Mouse (Mus musculus) intestine, embryonic 15.5 days (tissue): ENCODE measurements at regions not wholly inside any gene's neighbourhood (a gene's known extent, or its start where the extent isn't known, plus 50 kb on each side); places are given as distances from the start of the nearest gene placed in this dataset.

Experiments
- ATAC-seq: fragments of 200-750 bp; cut with Nextera tagmentation; 2 replicates; pipeline ENCODE4 v1.8.0; 2017; ENCODE audit warnings: moderate TSS enrichment, moderate library complexity
- H3K27ac ChIP-seq: fragments of 300-500 bp; sonication (generic); 2 replicates; pipeline ENCODE4 v1.5.1; 2015; ENCODE audit warnings: mild to moderate bottlenecking, inconsistent platforms
- H3K27me3 ChIP-seq: fragments of 300-500 bp; sonication (generic); replicated peaks from 2 replicates; pipeline ENCODE4 v1.6.1; 2015; ENCODE audit warnings: inconsistent platforms
- H3K36me3 ChIP-seq: fragments of 300-500 bp; sonication (generic); 2 replicates; pipeline ENCODE4 v1.6.1; 2015; ENCODE audit warnings: inconsistent platforms
- H3K4me1 ChIP-seq: fragments of 300-500 bp; sonication (generic); replicated peaks from 2 replicates; pipeline ENCODE4 v1.6.1; 2015; ENCODE audit warnings: inconsistent platforms
- H3K4me2 ChIP-seq: fragments of 300-500 bp; sonication (generic); replicated peaks from 2 replicates; pipeline ENCODE4 v1.6.1; 2015; ENCODE audit warnings: mild to moderate bottlenecking, inconsistent platforms
- H3K4me3 ChIP-seq: fragments of 300-500 bp; sonication (generic); replicated peaks from 2 replicates; pipeline ENCODE4 v1.5.1; 2015; ENCODE audit warnings: inconsistent platforms
- H3K9ac ChIP-seq: fragments of 300-500 bp; sonication (generic); 2 replicates; pipeline ENCODE4 v1.6.1; 2015; ENCODE audit warnings: inconsistent platforms
- H3K9me3 ChIP-seq: fragments of 300-500 bp; sonication (generic); 2 replicates; pipeline ENCODE4 v1.6.1; 2016; ENCODE audit warnings: inconsistent platforms
- WGBS: fragments of 180-500 bp; shearing (Covaris S2); methylation state at CpG from one replicate; pipeline ENCODE4 v1.1.7; 2015; 5-methylcytosine and 5-hydroxymethylcytosine counted together

DNA sequence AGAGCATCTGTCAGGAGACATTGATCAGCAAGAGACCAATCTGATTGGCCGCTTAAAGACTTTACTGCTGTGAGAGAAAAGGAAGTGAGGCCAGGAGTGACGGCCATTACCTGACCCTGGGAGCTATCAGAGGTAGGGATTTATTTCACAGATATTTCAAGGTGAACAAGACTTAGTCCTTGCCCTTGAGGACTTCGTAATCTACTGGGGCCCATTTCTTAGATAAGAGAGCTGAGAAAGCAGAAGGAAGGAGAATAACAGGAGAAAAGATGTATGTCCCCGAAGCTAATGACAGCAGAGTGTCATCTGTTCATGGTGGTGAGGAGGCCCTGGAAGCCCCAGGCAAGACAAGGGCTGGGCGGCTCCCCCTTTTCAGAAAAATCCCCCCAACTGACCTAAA, 127.4 kb upstream of the Cpeb2 start:
- no peak overlapping the region for H3K9ac ChIP-seq
- no peaks in the 10 kb centered on the region for H3K9me3 ChIP-seq
- WGBS: 65% methylated on average over 5 of the region's 5 CpGs
- no peaks in the 10 kb centered on the region for H3K27me3 ChIP-seq
- no peak overlapping the region for H3K27ac ChIP-seq
- H3K36me3 ChIP-seq: no peaks in the 10 kb centered on the region
- no peak overlapping the region for H3K4me3 ChIP-seq
- H3K4me1 ChIP-seq: no peaks in the 10 kb centered on the region
- ATAC-seq: no peak
- H3K4me2 ChIP-seq: no peak overlapping the region

DNA sequence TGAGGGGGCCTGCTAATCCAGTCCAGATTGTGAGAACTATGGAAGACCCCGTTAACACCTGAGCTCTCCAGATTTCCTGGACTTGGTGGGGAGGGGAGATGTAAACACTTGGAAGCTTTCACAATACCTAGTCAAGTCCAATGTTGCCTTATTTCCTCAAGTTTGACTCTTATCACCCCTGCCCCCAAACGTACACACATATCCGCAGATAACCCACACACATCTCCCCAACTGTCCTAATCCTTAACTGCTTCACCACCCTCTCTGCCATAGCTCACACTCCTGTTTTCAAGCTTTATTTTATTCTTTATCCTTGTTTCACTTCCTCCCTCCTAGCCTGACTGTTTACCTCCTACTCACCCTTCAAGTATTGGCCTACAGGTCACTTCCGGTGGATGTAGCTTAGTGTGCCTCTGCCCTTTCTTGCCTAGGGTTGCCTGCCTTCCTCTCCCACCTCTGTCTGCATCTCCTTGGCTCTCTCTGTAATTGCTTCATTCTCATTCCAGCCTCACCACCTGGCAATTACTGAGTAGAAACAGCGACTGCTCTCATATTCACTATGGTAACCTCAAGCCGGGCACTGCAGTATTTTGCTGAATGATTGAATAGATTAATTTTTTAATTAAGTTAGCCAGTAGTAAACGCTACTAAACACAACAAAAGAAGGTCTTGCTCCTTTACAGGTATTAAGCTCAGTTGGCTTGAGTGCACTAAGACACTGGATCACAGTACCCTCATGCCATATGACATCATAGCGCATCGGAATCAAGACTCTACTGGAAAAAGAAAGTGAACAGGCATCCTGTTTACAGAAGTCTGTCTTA, 125.3 kb upstream of the Cpeb2 start:
- Histone ChIP-seq H3K4me2 (no peak overlapping the region), H3K36me3 (no peaks in the 10 kb centered on the region), H3K9ac (no peak overlapping the region), H3K27me3 (no peaks in the 10 kb centered on the region), H3K9me3 (no peaks in the 10 kb centered on the region), H3K4me1 (no peaks in the 10 kb centered on the region), H3K4me3 (no peak overlapping the region), H3K27ac (no peak overlapping the region)
- WGBS: 81% methylated on average over 9 of the region's 9 CpGs
- ATAC-seq: no peak

DNA sequence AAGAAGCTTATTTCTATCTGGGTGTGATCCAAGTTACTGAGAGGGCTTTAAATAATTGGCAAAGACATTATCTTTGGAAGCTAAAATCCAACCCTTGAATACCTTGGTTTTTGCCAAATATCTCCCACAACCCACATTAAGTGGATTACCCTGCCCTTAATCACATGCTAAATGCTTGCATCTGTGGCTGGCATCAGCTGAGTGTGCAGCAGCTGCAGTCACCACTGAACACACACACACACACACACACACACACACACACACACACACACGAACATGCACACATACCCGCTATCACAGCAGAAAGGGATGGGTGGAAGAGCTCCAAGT, 124.7 kb upstream of the Cpeb2 start:
- ATAC-seq: no peak
- no peak overlapping the region for H3K4me3 ChIP-seq
- H3K27me3 ChIP-seq: no peaks in the 10 kb centered on the region
- H3K4me2 ChIP-seq: no peak overlapping the region
- H3K9ac ChIP-seq: no peak overlapping the region
- H3K9me3 ChIP-seq: no peaks in the 10 kb centered on the region
- no peaks in the 10 kb centered on the region for H3K4me1 ChIP-seq
- H3K36me3 ChIP-seq: no peaks in the 10 kb centered on the region
- no peak overlapping the region for H3K27ac ChIP-seq
- 92% methylated on average over 2 of the region's 2 CpGs for WGBS

DNA sequence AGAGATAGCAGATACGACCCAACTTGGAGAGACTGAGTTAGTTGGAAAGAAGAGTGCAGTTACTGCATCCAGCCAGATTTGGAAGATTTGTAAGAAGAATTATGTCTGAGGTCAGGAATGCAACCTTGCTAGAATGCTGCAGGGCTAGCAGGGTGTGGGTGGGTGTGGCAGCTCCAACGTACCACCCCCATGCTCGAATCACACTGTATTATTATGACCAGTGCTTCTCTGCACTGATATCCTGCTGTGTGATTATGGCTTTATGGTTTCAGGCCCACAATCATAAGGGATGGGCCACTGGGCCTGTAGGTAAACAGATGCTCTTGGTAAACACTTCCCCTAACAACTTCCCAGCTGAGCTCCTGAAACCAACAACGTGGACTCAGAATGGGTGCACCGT, 122.8 kb upstream of the Cpeb2 start:
- H3K9me3 ChIP-seq: no peaks in the 10 kb centered on the region
- no peaks in the 10 kb centered on the region for H3K4me1 ChIP-seq
- H3K36me3 ChIP-seq: no peaks in the 10 kb centered on the region
- peak; percentile 84 for ATAC-seq
- H3K4me3 ChIP-seq: no peak overlapping the region
- 60% methylated on average over 5 of the region's 5 CpGs for WGBS
- H3K4me2 ChIP-seq: no peak overlapping the region
- H3K27me3 ChIP-seq: no peaks in the 10 kb centered on the region
- no peak overlapping the region for H3K9ac ChIP-seq
- no peak overlapping the region for H3K27ac ChIP-seq

DNA sequence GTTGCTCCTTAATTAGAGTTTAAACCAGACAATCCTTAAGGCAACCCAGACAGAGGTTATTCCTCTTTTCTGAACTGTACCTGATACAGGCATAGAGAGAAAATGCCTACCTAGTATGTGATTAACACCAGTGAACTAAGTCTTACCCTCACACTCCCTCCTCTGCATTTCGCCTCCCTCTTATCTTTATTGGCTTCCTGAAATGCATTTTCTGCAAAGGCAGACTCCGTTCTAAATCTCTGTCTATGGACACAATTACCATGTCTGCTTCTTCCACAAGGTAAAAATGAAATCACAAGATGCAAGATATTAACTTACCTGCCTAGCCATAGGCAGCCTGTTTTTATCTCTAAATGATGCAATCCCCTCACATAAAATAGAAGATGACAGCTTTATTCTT, 121.2 kb upstream of the Cpeb2 start:
- Histone ChIP-seq H3K36me3 (no peaks in the 10 kb centered on the region), H3K9ac (no peak overlapping the region), H3K9me3 (no peaks in the 10 kb centered on the region), H3K4me1 (no peaks in the 10 kb centered on the region), H3K27ac (no peak overlapping the region), H3K4me2 (no peak overlapping the region), H3K27me3 (no peaks in the 10 kb centered on the region), H3K4me3 (no peak overlapping the region)
- ATAC-seq: no peak
- 53% methylated on average over 2 of the region's 2 CpGs for WGBS

DNA sequence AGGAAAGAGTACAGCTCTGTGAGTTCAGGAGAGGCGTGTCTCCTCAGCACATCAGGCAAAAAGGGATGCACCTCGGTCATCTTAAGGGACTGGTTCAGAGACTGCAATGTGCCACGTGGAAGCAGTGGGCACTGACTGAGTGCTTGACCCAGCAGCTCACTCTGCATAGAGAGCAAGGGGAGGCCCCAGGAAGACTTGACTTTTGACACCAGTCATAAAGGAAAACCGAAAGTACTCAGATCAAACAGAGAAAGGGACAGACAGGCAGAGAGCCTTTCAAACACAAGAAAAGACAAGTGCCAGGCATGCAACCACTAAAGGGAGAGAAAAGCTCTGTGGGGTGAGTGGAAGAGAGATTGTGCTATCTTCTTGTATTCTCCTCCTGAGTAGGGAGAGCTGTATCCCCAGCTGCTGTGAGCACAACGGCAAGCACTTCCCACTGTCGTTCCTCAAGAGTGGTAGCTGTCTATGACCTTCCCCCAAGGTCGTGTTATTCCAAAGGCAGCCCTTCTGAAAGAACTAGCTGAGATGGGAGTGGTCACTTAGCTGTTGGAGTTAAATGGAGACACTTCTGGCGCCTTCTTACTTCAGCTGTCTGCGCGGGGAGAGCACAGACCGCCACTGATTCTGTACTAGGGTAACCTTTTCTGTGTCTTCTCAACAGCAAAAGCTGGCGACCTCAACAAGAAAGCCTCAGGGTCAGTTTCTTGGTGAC, 119.4 kb upstream of the Cpeb2 start:
- ATAC-seq: no peak
- no peaks in the 10 kb centered on the region for H3K36me3 ChIP-seq
- no peak overlapping the region for H3K27ac ChIP-seq
- no peak overlapping the region for H3K4me3 ChIP-seq
- H3K27me3 ChIP-seq: no peaks in the 10 kb centered on the region
- H3K4me2 ChIP-seq: no peak overlapping the region
- WGBS: 71% methylated on average over 12 of the region's 12 CpGs
- no peak overlapping the region for H3K9ac ChIP-seq
- no peaks in the 10 kb centered on the region for H3K9me3 ChIP-seq
- no peaks in the 10 kb centered on the region for H3K4me1 ChIP-seq

DNA sequence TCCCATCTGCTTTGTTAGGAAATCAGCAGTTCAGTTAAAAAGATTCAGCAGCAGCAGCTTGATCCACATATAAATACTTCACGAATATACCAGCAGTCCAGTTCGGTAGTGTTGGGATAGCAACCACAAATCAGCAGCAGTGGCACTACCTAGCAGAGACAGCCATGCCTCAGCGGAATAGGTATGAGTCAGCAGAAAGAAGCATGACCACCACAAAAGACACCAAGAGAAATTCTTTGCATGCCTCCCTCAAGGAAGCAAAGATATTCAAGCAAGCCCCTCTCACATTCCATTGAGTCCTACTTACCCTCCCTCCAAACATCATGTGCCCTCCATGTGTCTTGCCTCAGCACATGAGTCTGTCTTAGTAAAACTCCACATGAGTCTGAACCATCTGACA, 117.5 kb upstream of the Cpeb2 start:
- H3K27ac ChIP-seq: no peak overlapping the region
- no peaks in the 10 kb centered on the region for H3K4me1 ChIP-seq
- ATAC-seq: no peak
- no peaks in the 10 kb centered on the region for H3K27me3 ChIP-seq
- no peak overlapping the region for H3K4me2 ChIP-seq
- no peak overlapping the region for H3K4me3 ChIP-seq
- no peaks in the 10 kb centered on the region for H3K36me3 ChIP-seq
- no peaks in the 10 kb centered on the region for H3K9me3 ChIP-seq
- 94% methylated on average over 3 of the region's 3 CpGs for WGBS
- H3K9ac ChIP-seq: no peak overlapping the region

DNA sequence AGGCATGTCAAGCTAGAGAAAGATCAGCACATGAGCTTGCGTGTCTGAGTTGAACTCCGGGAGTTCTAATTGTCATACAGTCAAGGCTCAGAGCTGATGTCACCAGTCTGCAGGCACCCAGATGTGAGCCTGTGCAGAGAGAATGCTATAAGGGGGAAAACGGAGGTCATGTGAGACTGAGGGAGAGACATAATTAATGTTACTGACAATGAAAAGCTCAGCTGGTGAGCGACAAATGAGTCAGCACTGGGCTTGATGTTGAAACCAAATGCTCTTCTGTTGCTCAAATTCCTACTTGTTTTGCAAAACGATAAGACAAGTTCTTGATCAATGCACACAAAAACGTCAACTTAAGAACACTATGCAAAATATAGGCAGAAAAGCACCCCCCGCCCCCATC, 116.1 kb upstream of the Cpeb2 start:
- Histone ChIP-seq H3K4me1 (no peaks in the 10 kb centered on the region), H3K4me2 (no peak overlapping the region), H3K9ac (no peak overlapping the region), H3K27me3 (no peaks in the 10 kb centered on the region), H3K4me3 (no peak overlapping the region), H3K27ac (no peak overlapping the region), H3K9me3 (no peaks in the 10 kb centered on the region), H3K36me3 (no peaks in the 10 kb centered on the region)
- 67% methylated on average over 7 of the region's 7 CpGs for WGBS
- no peak for ATAC-seq

DNA sequence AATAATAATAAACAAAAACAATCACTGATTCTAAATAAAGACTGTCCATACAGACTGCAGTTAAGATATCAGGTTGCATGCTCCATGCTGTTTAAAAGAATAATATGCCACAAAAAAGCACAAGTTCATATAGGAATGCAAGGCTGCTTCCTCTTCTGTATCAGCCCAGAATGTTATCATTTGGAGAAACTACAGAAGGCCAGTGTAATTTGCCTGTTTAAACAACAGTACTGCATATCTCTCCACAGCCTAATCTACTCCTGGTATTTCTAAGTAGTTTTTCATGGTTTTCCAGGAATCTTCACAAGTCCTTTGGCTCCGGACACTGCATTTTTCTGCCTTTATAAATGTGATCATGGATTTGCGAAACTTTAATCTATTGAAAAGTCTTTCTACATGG, 111.9 kb upstream of the Cpeb2 start:
- no peak overlapping the region for H3K27ac ChIP-seq
- H3K4me3 ChIP-seq: no peak overlapping the region
- no peaks in the 10 kb centered on the region for H3K27me3 ChIP-seq
- WGBS: 75% methylated on average over 2 of the region's 2 CpGs
- no peak overlapping the region for H3K4me2 ChIP-seq
- ATAC-seq: no peak
- H3K4me1 ChIP-seq: no peaks in the 10 kb centered on the region
- H3K9me3 ChIP-seq: no peaks in the 10 kb centered on the region
- no peaks in the 10 kb centered on the region for H3K36me3 ChIP-seq
- H3K9ac ChIP-seq: no peak overlapping the region

DNA sequence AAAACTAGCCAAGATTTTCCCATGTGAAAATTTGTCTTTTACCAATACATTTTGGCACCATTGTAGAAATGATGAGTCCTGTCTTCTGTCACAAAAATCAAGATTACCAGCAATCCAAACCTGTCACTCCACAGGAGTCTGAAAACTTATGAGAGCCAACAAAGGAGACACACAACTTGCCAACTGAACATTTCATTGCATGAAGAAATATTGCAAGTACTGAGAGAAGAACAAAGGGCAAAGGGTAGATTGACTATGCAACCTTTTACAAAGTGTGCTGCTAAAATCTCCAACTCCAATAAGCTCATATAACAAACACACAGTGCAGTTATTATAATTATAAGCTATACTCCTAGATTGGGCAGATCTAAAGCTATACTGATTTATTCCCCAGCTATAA, 108.7 kb upstream of the Cpeb2 start:
- no peaks in the 10 kb centered on the region for H3K36me3 ChIP-seq
- no peak overlapping the region for H3K4me3 ChIP-seq
- H3K9ac ChIP-seq: no peak overlapping the region
- no peaks in the 10 kb centered on the region for H3K9me3 ChIP-seq
- no peak overlapping the region for H3K27ac ChIP-seq
- no peaks in the 10 kb centered on the region for H3K27me3 ChIP-seq
- no peaks in the 10 kb centered on the region for H3K4me1 ChIP-seq
- no peak overlapping the region for H3K4me2 ChIP-seq
- ATAC-seq: no peak

DNA sequence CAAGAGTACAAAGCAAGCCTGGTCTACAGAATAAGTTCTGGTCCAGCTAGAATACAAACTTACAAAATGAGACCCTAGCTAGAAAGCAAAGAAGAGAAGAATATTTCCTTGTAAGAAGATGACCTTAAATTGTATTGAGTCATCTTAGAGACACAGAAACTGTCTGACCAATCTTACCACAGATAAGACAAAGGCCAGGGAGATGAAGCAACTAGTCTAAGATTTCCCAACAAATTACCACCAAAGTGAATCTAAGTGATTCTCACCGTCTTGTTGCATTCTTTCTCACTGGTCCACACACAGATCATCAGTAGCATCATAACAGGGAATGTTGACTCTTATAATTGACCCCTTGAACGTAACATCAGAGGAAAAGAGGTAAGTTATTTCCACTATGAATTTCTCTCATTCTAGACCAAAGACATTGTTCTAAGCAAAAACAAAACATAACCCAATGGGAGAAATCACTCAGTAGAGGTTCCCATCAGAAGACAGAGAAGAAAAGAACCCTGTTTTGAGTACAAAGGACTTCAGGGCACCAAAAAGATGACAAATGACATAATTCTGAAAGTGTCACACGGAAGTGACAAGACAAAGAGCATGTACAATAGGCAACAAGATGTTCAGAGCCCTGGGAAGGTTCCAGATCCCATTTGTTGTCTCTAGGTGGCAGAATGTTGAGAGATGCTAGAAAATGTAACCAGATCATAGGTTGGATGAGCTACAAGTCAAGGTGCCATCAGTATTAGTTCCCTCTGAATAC, 107.0 kb upstream of the Cpeb2 start:
- ATAC-seq: no peak
- no peak overlapping the region for H3K27ac ChIP-seq
- H3K36me3 ChIP-seq: no peaks in the 10 kb centered on the region
- H3K9me3 ChIP-seq: no peaks in the 10 kb centered on the region
- no peak overlapping the region for H3K9ac ChIP-seq
- 76% methylated on average over 3 of the region's 3 CpGs for WGBS
- H3K27me3 ChIP-seq: no peaks in the 10 kb centered on the region
- no peaks in the 10 kb centered on the region for H3K4me1 ChIP-seq
- H3K4me2 ChIP-seq: no peak overlapping the region
- H3K4me3 ChIP-seq: no peak overlapping the region

DNA sequence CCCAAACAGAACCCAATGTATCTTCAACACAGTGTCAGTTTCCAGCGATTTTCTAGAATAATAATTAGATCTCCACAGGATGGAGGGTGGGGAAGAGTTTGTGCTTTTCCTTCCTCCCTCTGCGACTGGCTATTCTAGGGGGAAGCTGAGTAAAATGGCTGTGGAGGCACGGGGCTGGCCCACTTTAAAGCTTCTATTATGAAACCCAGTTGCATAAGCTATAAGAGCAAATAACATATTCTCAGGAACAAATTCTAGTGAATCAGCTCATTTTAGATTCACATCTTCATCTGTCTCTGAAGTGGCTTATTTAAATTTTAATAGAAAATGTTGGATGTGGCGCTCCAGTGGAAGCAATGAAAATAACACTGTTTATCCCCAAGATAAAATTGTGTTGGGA, 102.6 kb upstream of the Cpeb2 start:
- H3K27me3 ChIP-seq: no peaks in the 10 kb centered on the region

More for the DNA sequence above, 102.6 kb upstream of the Cpeb2 start:
- Histone ChIP-seq H3K9me3 (no peaks in the 10 kb centered on the region), H3K9ac (no peak overlapping the region), H3K4me3 (no peak overlapping the region), H3K27ac (no peak overlapping the region), H3K4me1 (no peaks in the 10 kb centered on the region), H3K4me2 (no peak overlapping the region), H3K36me3 (no peaks in the 10 kb centered on the region)
- WGBS: 80% methylated on average over 4 of the region's 4 CpGs
- no peak for ATAC-seq
